Mouse (Mus musculus): Measurements from ENCODE around the gene Rasgrf1.

DNA sequence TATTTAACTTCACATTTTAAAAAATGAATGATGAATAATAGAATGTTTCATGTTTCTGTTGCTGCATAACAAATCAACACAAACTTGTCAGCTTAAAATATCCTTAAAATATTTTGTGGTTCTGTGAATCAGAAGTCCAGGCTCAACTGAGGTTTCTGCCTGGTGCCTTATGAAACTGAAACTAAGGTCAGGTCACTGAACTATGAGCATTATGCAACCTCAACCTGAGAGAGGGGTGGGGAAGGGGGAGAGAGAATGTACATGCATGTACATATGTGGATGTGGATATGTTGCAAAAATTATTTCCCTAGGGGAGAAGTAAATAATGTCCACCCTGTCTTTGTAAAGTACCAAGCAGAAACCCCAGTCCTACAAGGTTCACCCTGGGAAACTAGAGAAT, 18.8 kb downstream of the Rasgrf1 start:
- TF ChIP-seq CTCF (IDR thresholded peaks at IDR 0.05; ENCODE audit: borderline replicate concordance, control insufficient read depth, extremely low read depth, insufficient read depth, low read length, poor library complexity) (no peak), POLR2A (IDR thresholded peaks at IDR 0.05; ENCODE audit: control insufficient read depth, extremely low read depth, insufficient read depth, low read length, poor library complexity) (no peak)

Data from thymus, adult 2 months (tissue).